Mouse (Mus musculus) thymus, adult 2 months (tissue): ENCODE results near the gene Kdsr. TPM values are rescaled to one million over a fixed set of nuclear protein-coding genes. Genes with fewer than 3 reads are reported as not detected.

Source experiments
- DNase-seq: peaks from one replicate; pipeline ENCODE4 v3.0.0; 2021
- H3K27ac ChIP-seq: fragments of 200-500 bp; 2 replicates; pipeline ENCODE4 v1.5.1; 2012; ENCODE audit warnings: low read length, control low read depth; ENCODE audit not compliant: control insufficient read depth, insufficient read depth
- H3K27me3 ChIP-seq: fragments of 200-500 bp; 2 replicates; pipeline ENCODE4 v1.6.1; 2012; ENCODE audit warnings: mild to moderate bottlenecking, low read length, moderate library complexity, mixed read lengths; ENCODE audit not compliant: control insufficient read depth, insufficient read depth
- H3K36me3 ChIP-seq: fragments of 200-500 bp; 2 replicates; pipeline ENCODE4 v1.6.1; 2012; ENCODE audit warnings: mild to moderate bottlenecking, low read length, moderate library complexity; ENCODE audit not compliant: control insufficient read depth, insufficient read depth
- H3K4me1 ChIP-seq: fragments of 200-500 bp; replicated peaks from 2 replicates; pipeline ENCODE4 v1.6.1; 2012; ENCODE audit warnings: low read length; ENCODE audit not compliant: control insufficient read depth, insufficient read depth
- H3K4me3 ChIP-seq: fragments of 200-500 bp; 2 replicates; pipeline ENCODE4 v1.5.1; 2012; ENCODE audit warnings: mild to moderate bottlenecking, low read length, control low read depth, moderate library complexity; ENCODE audit not compliant: control insufficient read depth, insufficient read depth
- CTCF ChIP-seq: fragments of 200-500 bp; IDR thresholded peaks from 2 replicates; pipeline ENCODE4 v1.5.1; 2012; ENCODE audit warnings: mild to moderate bottlenecking, control low read depth, low read length, moderate library complexity, borderline replicate concordance; ENCODE audit not compliant: control insufficient read depth, poor library complexity, insufficient read depth; ENCODE audit errors: extremely low read depth
- POLR2A ChIP-seq: fragments of 200-500 bp; IDR thresholded peaks from 2 replicates; pipeline ENCODE4 v1.6.1; 2012; ENCODE audit warnings: mild to moderate bottlenecking, low read length, control low read depth, moderate library complexity; ENCODE audit not compliant: control insufficient read depth, poor library complexity, insufficient read depth; ENCODE audit errors: extremely low read depth
- WGBS: fragments of 180-500 bp; shearing (Covaris S2); methylation state at CpG from one replicate; pipeline ENCODE4 v1.1.7; 2018; 5-methylcytosine and 5-hydroxymethylcytosine counted together
- polyA plus RNA-seq: library from polyadenylated mRNA; depleted of rRNA; stranded (reverse); fragments of >200 nt; gene quantifications from 2 replicates; pipeline ENCODE4 v1.2.3, GENCODE M21; 2012

Kdsr gene
- polyA plus RNA-seq, 1 experiment, result 12.3 TPM

DNA sequence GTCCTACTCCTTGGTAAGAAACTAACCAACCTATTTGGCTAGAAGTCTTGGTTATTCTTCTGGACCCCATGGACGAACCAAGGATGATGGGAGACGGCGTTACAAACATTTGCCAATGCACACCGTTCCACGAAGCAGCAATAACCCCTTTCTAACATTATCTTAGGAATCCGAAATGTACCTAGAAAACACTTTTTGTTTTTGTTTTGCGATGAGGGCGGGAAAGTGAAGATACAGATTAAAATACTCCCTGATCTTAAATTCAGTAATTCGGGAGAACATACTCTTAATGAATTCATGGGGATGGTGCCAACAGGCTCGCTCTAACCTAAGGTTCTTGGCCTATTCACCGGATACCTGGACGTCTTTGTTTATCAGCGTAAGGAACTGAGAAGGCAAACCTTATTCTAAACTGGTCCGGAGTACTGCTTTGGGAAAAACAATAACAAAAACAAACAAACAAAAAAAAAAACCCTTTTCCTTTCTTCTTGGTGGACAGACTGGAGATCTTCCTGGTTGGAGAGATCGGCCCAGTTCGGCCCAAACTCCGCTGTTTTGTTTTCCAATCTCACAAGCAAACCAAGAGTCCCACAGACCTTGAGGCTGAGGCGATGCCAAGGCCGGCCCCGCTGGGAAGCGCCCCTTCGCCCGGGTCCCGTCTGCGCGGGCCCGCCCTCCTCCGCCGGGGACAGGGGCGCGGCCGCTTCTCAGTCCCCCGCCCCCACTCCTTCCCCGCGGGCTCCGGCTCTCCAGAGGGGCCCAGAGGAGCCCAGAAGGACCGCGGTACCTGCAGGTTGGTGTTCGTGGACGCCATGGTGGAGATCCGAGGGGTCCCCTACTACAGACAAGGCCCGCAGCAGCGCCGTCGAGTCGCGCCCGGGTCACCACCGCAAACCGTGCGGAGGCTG, 36.4 kb upstream of the Kdsr start:
- Histone ChIP-seq H3K4me1 (no peaks in the 10 kb centered on the region), H3K27ac (peak overlapping the region; percentile 40; the same call in 1 of the 2 replicates), H3K36me3 (no peaks in the 10 kb centered on the region), H3K27me3 (no peaks in the 10 kb centered on the region), H3K4me3 (peak overlapping the region; percentile 90)
- DNase-seq, result no peak
- no peak for TF ChIP-seq POLR2A
- TF ChIP-seq CTCF, result no peak
- WGBS, result 2% methylated on average over 51 of the region's 51 CpGs

DNA sequence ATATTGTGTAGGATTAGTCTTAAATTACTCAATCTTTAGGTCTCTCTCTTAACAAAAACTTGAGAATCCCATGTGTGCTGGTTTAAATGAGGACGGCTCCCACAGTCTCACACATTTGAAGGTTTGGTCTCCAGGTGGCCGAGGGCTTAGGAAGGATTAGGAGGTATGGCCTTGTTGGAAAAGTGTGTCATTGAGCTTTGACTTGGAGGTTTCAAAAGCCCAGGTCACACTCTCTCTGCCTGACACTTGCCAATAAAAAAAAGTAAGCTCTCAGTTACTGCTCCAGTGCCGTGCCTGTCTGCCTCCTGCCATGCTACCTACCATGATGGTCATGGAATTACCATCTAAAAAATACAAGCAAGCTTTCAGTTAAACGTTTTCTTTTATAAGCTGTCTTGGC, 15.4 kb upstream of the Kdsr start:
- no peaks in the 10 kb centered on the region for H3K27me3 ChIP-seq
- WGBS, result 96% methylated on average over 4 of the region's 4 CpGs
- H3K4me3 ChIP-seq, result no peak overlapping the region
- no peak overlapping the region for H3K27ac ChIP-seq
- DNase-seq, result no peak
- no peaks in the 10 kb centered on the region for H3K4me1 ChIP-seq
- no peak for TF ChIP-seq POLR2A
- TF ChIP-seq CTCF, result no peak
- H3K36me3 ChIP-seq, result peaks cover 75% of the 10 kb centered on the region

DNA sequence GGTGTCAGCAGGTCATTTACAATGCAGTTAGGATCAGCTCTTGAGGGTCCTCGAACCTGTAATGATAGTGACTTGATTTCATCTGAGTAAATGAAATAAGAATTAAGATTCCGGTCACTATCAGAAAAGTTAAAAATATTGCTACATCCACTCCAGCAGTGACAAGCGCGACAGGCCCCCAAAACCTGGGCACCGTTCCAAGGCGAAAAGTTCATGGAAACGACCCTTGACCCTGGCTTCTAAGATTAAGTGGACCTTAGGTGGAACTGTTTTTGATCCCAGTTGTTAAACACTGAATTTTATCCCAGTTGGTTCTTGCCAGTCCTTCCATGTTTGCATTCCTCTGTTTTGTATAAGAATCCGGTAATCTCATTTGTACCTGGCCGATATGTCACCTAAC, 14.6 kb upstream of the Kdsr start:
- Histone ChIP-seq H3K36me3 (peaks cover 69% of the 10 kb centered on the region), H3K27me3 (no peaks in the 10 kb centered on the region), H3K4me1 (no peaks in the 10 kb centered on the region), H3K27ac (no peak overlapping the region), H3K4me3 (no peak overlapping the region)
- no peak for DNase-seq
- no peak for TF ChIP-seq POLR2A
- no peak for TF ChIP-seq CTCF
- 95% methylated on average over 9 of the region's 9 CpGs for WGBS

DNA sequence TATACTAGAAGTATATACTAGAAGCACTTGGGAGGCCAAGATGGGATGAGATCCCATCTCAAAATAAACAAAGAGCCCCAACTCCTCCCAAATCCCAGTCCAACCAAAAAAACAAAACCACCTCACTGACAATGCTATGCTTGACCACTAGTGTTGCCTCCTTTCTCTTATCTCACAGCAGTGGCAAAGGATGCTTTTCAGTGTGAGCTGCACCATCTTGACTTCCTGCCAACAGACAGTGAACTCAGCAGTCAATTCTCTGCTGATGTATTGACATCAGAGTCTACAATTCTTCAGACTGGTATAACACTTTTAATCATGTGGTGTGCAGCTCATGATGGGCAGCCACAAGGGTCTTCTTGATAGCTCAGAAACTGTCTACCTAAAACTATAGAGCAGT, 9.2 kb upstream of the Kdsr start:
- H3K27ac ChIP-seq, result no peak overlapping the region
- TF ChIP-seq CTCF, result no peak
- TF ChIP-seq POLR2A, result no peak
- H3K4me3 ChIP-seq, result no peak overlapping the region
- no peak for DNase-seq
- no peaks in the 10 kb centered on the region for H3K4me1 ChIP-seq
- peaks cover 37% of the 10 kb centered on the region for H3K36me3 ChIP-seq
- no peaks in the 10 kb centered on the region for H3K27me3 ChIP-seq

DNA sequence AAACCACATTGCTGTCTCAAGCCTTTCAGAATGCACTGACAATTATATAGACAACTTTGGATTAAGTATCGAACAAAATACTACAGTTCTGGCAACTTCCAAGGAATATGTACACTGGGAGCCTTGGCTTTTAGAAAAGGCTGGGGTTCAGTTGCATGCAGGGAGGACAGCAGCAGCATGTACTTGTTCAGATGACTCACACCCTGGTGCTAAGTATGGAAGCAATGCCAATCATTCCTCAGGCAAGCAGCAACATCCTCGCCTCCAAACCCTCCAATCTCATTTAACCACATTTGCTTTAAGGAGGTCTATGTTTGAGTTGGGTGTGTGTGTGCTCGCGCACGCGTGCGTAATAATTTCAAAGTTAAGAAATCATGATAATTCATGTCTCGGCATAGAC, 6.2 kb upstream of the Kdsr start:
- no peaks in the 10 kb centered on the region for H3K4me1 ChIP-seq
- no peak for DNase-seq
- WGBS, result 97% methylated on average over 8 of the region's 8 CpGs
- no peaks in the 10 kb centered on the region for H3K27me3 ChIP-seq
- H3K36me3 ChIP-seq, result peaks cover 19% of the 10 kb centered on the region
- TF ChIP-seq CTCF, result no peak
- no peak overlapping the region for H3K27ac ChIP-seq
- H3K4me3 ChIP-seq, result no peak overlapping the region

DNA sequence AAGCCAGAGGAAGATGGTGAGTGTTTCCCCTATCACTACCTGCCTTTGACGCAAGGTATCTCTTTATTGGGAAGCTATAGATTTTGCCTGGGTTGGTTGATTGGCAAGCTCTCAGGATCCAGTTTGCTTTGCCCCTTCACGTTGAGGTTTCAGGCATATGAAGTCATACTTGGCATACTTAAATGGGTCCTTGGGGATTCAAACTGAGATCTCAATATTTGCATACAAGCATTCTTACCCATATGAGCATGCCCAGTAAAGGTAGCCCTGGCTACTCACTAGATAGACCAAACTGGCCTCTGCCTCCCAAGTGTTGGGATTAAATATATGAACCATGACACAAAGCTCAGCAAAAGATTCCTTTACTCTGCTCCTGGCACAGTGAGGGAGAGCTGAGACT, 5.3 kb upstream of the Kdsr start:
- no peak for DNase-seq
- WGBS, result 98% methylated on average over 2 of the region's 2 CpGs
- Histone ChIP-seq H3K27ac (no peak overlapping the region), H3K27me3 (no peaks in the 10 kb centered on the region), H3K36me3 (peaks cover 12% of the 10 kb centered on the region), H3K4me3 (no peak overlapping the region), H3K4me1 (no peaks in the 10 kb centered on the region)
- no peak for TF ChIP-seq POLR2A
- no peak for TF ChIP-seq CTCF
